Mouse (Mus musculus) hindbrain, embryonic 12.5 days (tissue): ENCODE results near the gene Sox5. TPM values are rescaled to one million over a fixed set of nuclear protein-coding genes. Genes with fewer than 3 reads are reported as not detected.

Experiments
- ATAC-seq: fragments of 200-750 bp; cut with Nextera tagmentation; 2 replicates; pipeline ENCODE4 v1.8.0; 2017; ENCODE audit warnings: moderate TSS enrichment; ENCODE audit not compliant: low FRiP score
- H3K27ac ChIP-seq: fragments of 300-500 bp; sonication (generic); 2 replicates; pipeline ENCODE4 v1.5.1; 2016; ENCODE audit warnings: mild to moderate bottlenecking
- H3K27me3 ChIP-seq: fragments of 300-500 bp; sonication (generic); 2 replicates; pipeline ENCODE4 v1.6.1; 2016; ENCODE audit warnings: mild to moderate bottlenecking
- H3K36me3 ChIP-seq: fragments of 300-500 bp; sonication (generic); 2 replicates; pipeline ENCODE4 v1.6.1; 2016; ENCODE audit warnings: mild to moderate bottlenecking
- H3K4me1 ChIP-seq: fragments of 300-500 bp; sonication (generic); 2 replicates; pipeline ENCODE4 v1.6.1; 2016
- H3K4me2 ChIP-seq: fragments of 300-500 bp; sonication (generic); replicated peaks from 2 replicates; pipeline ENCODE4 v1.6.1; 2016; ENCODE audit warnings: mild to moderate bottlenecking
- H3K4me3 ChIP-seq: fragments of 300-500 bp; sonication (generic); 2 replicates; pipeline ENCODE4 v1.5.1; 2016; ENCODE audit warnings: mild to moderate bottlenecking
- H3K9ac ChIP-seq: fragments of 300-500 bp; sonication (generic); 2 replicates; pipeline ENCODE4 v1.6.1; 2016; ENCODE audit warnings: mild to moderate bottlenecking, moderate library complexity
- H3K9me3 ChIP-seq: fragments of 300-500 bp; sonication (generic); replicated peaks from 2 replicates; pipeline ENCODE4 v1.6.1; 2016; ENCODE audit warnings: mild to moderate bottlenecking
- WGBS: fragments of 180-500 bp; shearing (Covaris S2); methylation state at CpG from one replicate; pipeline ENCODE4 v1.1.7; 2016; 5-methylcytosine and 5-hydroxymethylcytosine counted together
- polyA plus RNA-seq: library from polyadenylated mRNA; unstranded; fragments of >200 nt; fragmentation: Nextera tagmentation; extraction: Ambion mirVana; gene quantifications from 2 replicates; pipeline ENCODE4 v1.2.1, GENCODE M21; 2016

Gene Sox5
- polyA plus RNA-seq, 1 experiment from 2014 or later = 49.1 TPM

DNA sequence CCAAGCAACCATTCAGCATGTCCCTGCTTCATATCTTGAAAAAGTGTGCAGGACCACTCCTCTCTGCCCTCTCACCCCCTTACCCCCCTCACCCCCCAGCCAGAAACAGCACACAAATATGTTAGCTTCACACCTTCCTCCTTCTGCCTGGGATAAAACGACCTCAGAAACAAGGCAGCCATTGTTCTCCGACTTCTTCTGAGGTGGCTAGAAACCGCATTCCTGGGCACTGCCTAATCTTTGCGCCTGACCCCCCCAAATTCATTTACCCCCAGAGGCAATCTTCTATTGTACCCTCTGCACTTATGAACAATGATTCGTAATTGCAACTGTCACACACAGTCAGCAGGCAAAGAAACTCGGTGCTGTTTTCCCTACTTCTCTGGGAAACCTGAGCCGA is 742.6 kb downstream of the Sox5 start:
- WGBS = 16% methylated on average over 7 of the region's 7 CpGs
- ATAC-seq = peak; percentile 41; the same call in 1 of the 2 replicates
- H3K27me3 ChIP-seq = no peaks in the 10 kb centered on the region
- no peaks in the 10 kb centered on the region for H3K9me3 ChIP-seq
- H3K4me1 ChIP-seq = peaks cover 35% of the 10 kb centered on the region
- no peaks in the 10 kb centered on the region for H3K36me3 ChIP-seq
- H3K9ac ChIP-seq = no peak overlapping the region
- peak overlapping the region; percentile 19 for H3K4me2 ChIP-seq
- peak overlapping the region; percentile 1; the same call in 1 of the 2 replicates for H3K27ac ChIP-seq
- no peak overlapping the region for H3K4me3 ChIP-seq

- H3K36me3 ChIP-seq = no peaks in the 10 kb centered on the region
- 86% methylated on average over 2 of the region's 2 CpGs for WGBS
- H3K4me1 ChIP-seq = no peaks in the 10 kb centered on the region
- ATAC-seq = no peak
- H3K9ac ChIP-seq = no peak overlapping the region
- H3K9me3 ChIP-seq = no peaks in the 10 kb centered on the region
- no peak overlapping the region for H3K4me2 ChIP-seq
- H3K4me3 ChIP-seq = no peak overlapping the region
- no peaks in the 10 kb centered on the region for H3K27me3 ChIP-seq
- no peak overlapping the region for H3K27ac ChIP-seq
Observed at GRCm38 (mm10) chr6:144033191-144033590, 748.6 kb downstream of the Sox5 start.

DNA sequence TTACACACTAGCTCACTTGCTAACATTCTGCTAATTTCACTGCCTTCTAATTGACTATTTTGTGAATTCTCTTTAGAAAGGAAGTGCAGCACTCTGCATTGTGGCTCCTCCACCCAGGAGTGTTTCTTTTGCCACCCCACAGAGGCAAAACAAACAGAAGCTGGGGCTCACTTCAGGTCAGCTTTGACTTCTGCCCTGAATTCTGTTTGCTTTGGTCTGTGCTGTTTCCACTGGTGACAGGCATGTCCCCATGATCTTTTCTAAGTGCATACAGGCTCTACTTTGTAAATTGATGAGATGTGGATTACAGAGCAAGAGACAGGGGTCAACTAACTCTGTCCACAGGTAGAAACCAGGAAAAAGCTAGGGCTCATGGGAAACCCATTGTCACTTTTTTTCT is 764.8 kb downstream of the Sox5 start:
- H3K27me3 ChIP-seq = no peaks in the 10 kb centered on the region
- H3K4me2 ChIP-seq = no peak overlapping the region

GRCm38 (mm10) chr6:144011880-144012524 is 769.8 kb downstream of the Sox5 start:
- 78% methylated on average over 14 of the region's 14 CpGs for WGBS
- H3K4me1 ChIP-seq = no peaks in the 10 kb centered on the region
- ATAC-seq = no peak

More for the DNA sequence above, 764.8 kb downstream of the Sox5 start:
- no peaks in the 10 kb centered on the region for H3K9me3 ChIP-seq
- no peak overlapping the region for H3K4me3 ChIP-seq
- no peaks in the 10 kb centered on the region for H3K4me1 ChIP-seq
- no peak overlapping the region for H3K9ac ChIP-seq
- ATAC-seq = no peak
- H3K36me3 ChIP-seq = no peaks in the 10 kb centered on the region
- no peak overlapping the region for H3K27ac ChIP-seq

GRCm38 (mm10) chr6:144010995-144011394 is 770.8 kb downstream of the Sox5 start:
- Histone ChIP-seq H3K36me3 (no peaks in the 10 kb centered on the region), H3K27ac (no peak overlapping the region), H3K4me1 (no peaks in the 10 kb centered on the region), H3K4me2 (no peak overlapping the region), H3K27me3 (no peaks in the 10 kb centered on the region), H3K4me3 (no peak overlapping the region), H3K9ac (no peak overlapping the region), H3K9me3 (no peaks in the 10 kb centered on the region)
- no peak for ATAC-seq
- WGBS = 94% methylated on average over 3 of the region's 3 CpGs

More at GRCm38 (mm10) chr6:144011880-144012524, 769.8 kb downstream of the Sox5 start:
- Histone ChIP-seq H3K9me3 (no peaks in the 10 kb centered on the region), H3K27me3 (no peaks in the 10 kb centered on the region), H3K27ac (no peak overlapping the region), H3K36me3 (no peaks in the 10 kb centered on the region), H3K4me3 (no peak overlapping the region), H3K9ac (no peak overlapping the region), H3K4me2 (no peak overlapping the region)

DNA sequence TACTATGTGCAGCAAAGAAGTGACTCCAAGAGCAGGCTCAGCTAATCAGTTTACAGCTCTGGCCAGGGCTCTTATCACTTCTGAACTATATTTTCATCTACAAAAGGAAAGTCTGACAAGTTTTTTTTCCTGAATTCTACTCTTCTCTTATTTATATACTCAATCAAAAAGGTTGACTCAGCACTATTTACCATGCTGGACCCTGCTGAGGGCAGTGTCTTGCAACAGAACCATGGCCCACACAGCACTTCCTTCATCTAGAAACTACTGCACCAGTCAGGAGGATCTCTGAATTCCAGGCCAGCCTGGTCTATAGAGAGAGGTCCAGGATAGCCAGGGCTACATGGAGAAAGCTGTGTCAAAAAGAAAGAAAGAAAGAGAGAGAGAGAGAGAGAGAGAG is 771.5 kb downstream of the Sox5 start:
- Histone ChIP-seq H3K27ac (no peak overlapping the region), H3K36me3 (0 out of 2 replicates have a peak, but pooled peaks cover 1% of the 10 kb centered on the region), H3K27me3 (no peaks in the 10 kb centered on the region), H3K4me3 (no peak overlapping the region), H3K9me3 (no peaks in the 10 kb centered on the region), H3K4me1 (no peaks in the 10 kb centered on the region), H3K4me2 (no peak overlapping the region), H3K9ac (no peak overlapping the region)
- no peak for ATAC-seq

GRCm38 (mm10) chr6:144005132-144005531 is 776.6 kb downstream of the Sox5 start:
- WGBS = 85% methylated on average over 6 of the region's 6 CpGs
- no peaks in the 10 kb centered on the region for H3K4me1 ChIP-seq
- H3K9me3 ChIP-seq = no peaks in the 10 kb centered on the region
- no peak overlapping the region for H3K4me3 ChIP-seq
- H3K27me3 ChIP-seq = no peaks in the 10 kb centered on the region
- H3K27ac ChIP-seq = no peak overlapping the region
- no peak for ATAC-seq
- H3K9ac ChIP-seq = no peak overlapping the region
- 0 out of 2 replicates have a peak, but pooled peaks cover 4% of the 10 kb centered on the region for H3K36me3 ChIP-seq
- H3K4me2 ChIP-seq = no peak overlapping the region

GRCm38 (mm10) chr6:143998201-143998600 is 783.6 kb downstream of the Sox5 start:
- no peaks in the 10 kb centered on the region for H3K9me3 ChIP-seq
- H3K4me1 ChIP-seq = 0 out of 2 replicates have a peak, but pooled peaks cover 3% of the 10 kb centered on the region
- no peaks in the 10 kb centered on the region for H3K36me3 ChIP-seq
- H3K27me3 ChIP-seq = no peaks in the 10 kb centered on the region
- WGBS = 76% methylated on average over 13 of the region's 13 CpGs
- no peak overlapping the region for H3K4me2 ChIP-seq
- no peak overlapping the region for H3K27ac ChIP-seq
- ATAC-seq = no peak
- H3K9ac ChIP-seq = no peak overlapping the region
- no peak overlapping the region for H3K4me3 ChIP-seq

DNA sequence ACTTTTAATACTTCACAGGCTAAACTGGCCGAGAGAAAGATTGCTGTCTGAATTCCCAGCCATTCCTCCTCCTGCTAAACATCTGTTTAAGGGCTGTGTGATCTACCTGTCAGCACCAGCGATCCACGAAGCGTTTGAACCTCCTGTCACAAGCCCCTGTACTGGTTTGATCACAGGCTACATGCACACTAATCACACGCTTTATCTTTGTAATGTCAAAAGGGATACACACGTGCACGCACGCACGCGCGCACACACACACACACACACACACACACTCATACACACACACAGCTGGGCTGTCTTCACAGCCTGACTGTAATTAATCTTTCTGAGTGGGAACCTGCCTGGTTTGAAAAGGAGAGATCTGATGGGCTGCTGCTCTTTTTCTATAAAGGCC is 784.2 kb downstream of the Sox5 start:
- H3K9ac ChIP-seq = no peak overlapping the region
- no peak overlapping the region for H3K4me3 ChIP-seq
- 0 out of 2 replicates have a peak, but pooled peaks cover 3% of the 10 kb centered on the region for H3K4me1 ChIP-seq
- H3K9me3 ChIP-seq = no peaks in the 10 kb centered on the region
- no peak overlapping the region for H3K27ac ChIP-seq
- no peak for ATAC-seq
- H3K36me3 ChIP-seq = no peaks in the 10 kb centered on the region
- WGBS = 79% methylated on average over 11 of the region's 11 CpGs
- H3K4me2 ChIP-seq = no peak overlapping the region
- no peaks in the 10 kb centered on the region for H3K27me3 ChIP-seq

- H3K9me3 ChIP-seq = no peaks in the 10 kb centered on the region
- no peak overlapping the region for H3K27ac ChIP-seq
- H3K4me1 ChIP-seq = 0 out of 2 replicates have a peak, but pooled peaks cover 3% of the 10 kb centered on the region
- no peak overlapping the region for H3K4me2 ChIP-seq
- no peak overlapping the region for H3K4me3 ChIP-seq
- no peaks in the 10 kb centered on the region for H3K27me3 ChIP-seq
- no peak overlapping the region for H3K9ac ChIP-seq
- 42% methylated on average over 4 of the region's 4 CpGs for WGBS
- no peak for ATAC-seq
- H3K36me3 ChIP-seq = no peaks in the 10 kb centered on the region
Observed at GRCm38 (mm10) chr6:143995046-143995445, 786.7 kb downstream of the Sox5 start.

DNA sequence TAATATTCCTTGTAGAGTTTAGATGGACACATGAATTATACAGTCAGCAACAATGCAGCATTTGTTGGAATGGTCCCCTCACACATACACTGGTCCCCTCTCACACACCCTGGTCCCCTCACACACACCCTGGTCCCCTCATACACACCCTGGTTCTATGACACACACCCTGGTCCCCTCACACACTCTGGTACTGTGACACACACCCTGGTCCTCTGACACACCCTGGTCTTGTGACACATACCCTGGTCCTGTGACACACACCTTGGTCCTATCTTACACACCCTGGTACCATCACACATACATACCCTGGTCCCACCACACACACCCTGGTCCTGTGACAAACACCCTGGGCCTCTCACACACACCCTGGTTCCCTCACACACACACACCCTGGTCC is 794.2 kb downstream of the Sox5 start:
- no peaks in the 10 kb centered on the region for H3K9me3 ChIP-seq
- no peak overlapping the region for H3K9ac ChIP-seq
- ATAC-seq = no peak
- H3K27me3 ChIP-seq = no peaks in the 10 kb centered on the region
- no peaks in the 10 kb centered on the region for H3K4me1 ChIP-seq
- H3K4me2 ChIP-seq = no peak overlapping the region
- no peak overlapping the region for H3K27ac ChIP-seq
- no peaks in the 10 kb centered on the region for H3K36me3 ChIP-seq
- no peak overlapping the region for H3K4me3 ChIP-seq

GRCm38 (mm10) chr6:143980131-143980530 is 801.6 kb downstream of the Sox5 start:
- H3K36me3 ChIP-seq = no peaks in the 10 kb centered on the region
- no peaks in the 10 kb centered on the region for H3K27me3 ChIP-seq
- H3K27ac ChIP-seq = no peak overlapping the region
- H3K9me3 ChIP-seq = no peaks in the 10 kb centered on the region
- no peaks in the 10 kb centered on the region for H3K4me1 ChIP-seq
- no peak overlapping the region for H3K9ac ChIP-seq
- no peak overlapping the region for H3K4me3 ChIP-seq
- no peak overlapping the region for H3K4me2 ChIP-seq
- no peak for ATAC-seq
- WGBS = 94% methylated on average over 8 of the region's 8 CpGs

DNA sequence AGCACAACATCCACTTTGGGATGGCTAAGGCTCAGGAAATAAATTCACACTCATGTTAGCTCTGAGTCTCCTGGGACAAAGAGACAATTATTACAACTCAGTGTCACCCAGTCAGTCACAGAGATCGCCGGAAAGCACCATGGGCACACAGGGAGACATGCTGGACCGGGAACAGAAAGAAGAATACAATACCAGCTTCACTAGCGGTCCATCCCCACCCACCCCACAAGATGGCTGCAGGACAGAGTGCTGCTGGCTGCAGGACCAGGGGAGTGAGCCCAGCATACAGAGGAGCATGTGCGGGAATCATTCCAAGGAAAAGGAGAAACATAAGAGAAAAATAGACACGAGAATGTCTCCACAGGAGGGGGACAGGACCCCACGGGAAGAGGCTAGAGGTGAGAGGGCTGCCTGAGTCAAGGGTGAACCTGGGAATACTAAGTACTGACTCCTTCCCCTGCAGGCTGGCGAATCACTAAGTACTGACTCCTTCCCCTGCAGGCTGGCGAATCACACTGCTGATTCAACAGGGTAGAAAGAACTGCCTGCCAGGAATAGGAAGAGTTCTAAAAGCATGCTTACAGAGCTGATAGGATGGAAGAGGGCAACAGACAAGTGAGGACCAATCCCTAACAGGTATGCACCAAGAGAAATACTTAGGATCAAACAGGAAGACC is 813.9 kb downstream of the Sox5 start:
- 56% methylated on average over 9 of the region's 9 CpGs for WGBS
- no peak overlapping the region for H3K27ac ChIP-seq
- H3K9me3 ChIP-seq = no peaks in the 10 kb centered on the region
- H3K27me3 ChIP-seq = no peaks in the 10 kb centered on the region
- peaks cover 5% of the 10 kb centered on the region; the same call in 1 of the 2 replicates for H3K4me1 ChIP-seq
- H3K4me3 ChIP-seq = no peak overlapping the region
- no peak overlapping the region for H3K9ac ChIP-seq
- H3K36me3 ChIP-seq = no peaks in the 10 kb centered on the region
- no peak for ATAC-seq
- H3K4me2 ChIP-seq = no peak overlapping the region
